Mouse (Mus musculus): ENCODE results near the gene Slc35d1.

- TF ChIP-seq CTCF (IDR thresholded peaks at IDR 0.05; ENCODE audit: low read depth) (no peak), EP300 (optimal IDR thresholded peaks at IDR 0.05) (no peak)
These were observed 32.8 kb upstream of the Slc35d1 start for GRCm38 (mm10) chr4:103247813-103248212.

Measured in stomach, postnatal 0 days (tissue).